Mouse (Mus musculus): Measurements from ENCODE around the gene Pon1. TPM values are rescaled to one million over a fixed set of nuclear protein-coding genes. Genes with fewer than 3 reads are reported as not detected.

Gene Pon1
- total RNA-seq, 2 experiments from 2014 or later: 4.5 to 8.8 TPM

DNA sequence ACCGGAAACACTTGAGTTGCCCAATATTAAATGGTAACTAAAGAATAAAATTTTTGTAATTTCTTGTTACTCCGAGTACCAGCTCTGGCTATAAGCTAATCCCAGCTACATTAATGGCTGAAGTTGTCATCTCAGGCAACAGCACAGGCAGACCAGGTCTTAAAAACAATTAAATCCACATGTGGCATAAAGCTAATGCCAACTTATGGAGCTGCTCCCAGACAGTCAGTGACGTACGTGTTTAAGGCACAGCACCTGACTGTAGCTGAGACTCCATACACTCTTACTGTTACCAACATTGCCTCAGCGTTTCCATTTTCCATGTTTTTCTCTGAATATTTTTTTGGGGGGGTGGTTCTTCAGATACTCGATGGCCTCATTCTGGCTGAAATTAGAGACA lies 14.6 kb downstream of the Pon1 start:
- no peak for DNase-seq (ENCODE audit: low spot score in 2 of 2)

DNA sequence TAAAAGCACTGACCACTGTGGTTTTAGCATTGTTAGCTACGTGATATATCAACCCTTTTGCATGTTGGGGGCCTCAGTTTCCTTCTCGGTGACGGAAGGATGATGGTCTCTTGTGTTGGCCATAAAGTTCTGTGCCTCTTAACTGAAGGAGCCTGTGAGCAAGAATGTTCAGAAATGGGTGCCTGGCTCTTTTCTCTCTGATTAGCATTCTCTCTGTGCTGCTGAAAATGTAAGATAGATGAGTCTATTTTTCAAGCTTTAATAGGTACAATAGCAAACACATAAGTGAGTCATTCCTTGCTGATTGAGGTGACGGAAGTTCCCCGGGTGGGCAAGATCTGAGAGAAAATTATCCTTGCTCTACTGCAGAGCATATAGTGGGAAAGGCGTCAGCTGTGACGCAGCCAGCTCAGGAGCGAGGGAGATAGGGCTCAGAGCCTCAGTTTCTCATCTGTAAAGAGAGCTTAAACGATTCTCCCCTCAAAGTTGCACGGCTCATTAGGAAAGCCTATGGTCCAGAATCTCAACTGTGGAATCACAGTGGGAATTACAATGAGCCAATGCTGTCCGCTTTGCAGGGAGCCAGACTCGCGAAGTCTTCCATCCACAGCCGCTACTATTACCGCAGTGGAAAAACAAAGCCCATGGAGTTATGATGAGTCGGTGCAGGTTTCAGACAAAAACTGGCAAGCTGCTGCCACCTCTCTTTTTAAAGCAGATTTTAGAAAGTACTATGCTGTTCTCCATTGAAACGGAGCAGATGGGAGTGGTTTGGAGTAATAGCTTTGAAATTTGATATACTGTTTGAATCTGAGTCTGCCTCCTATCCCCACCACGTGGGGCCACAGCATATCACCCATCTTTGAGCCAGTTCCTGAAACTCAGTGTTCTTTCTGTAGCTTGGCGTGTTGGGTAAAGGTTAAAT lies 15.5 kb downstream of the Pon1 start:
- DNase-seq (ENCODE audit: low spot score in 2 of 2): no peak

DNA sequence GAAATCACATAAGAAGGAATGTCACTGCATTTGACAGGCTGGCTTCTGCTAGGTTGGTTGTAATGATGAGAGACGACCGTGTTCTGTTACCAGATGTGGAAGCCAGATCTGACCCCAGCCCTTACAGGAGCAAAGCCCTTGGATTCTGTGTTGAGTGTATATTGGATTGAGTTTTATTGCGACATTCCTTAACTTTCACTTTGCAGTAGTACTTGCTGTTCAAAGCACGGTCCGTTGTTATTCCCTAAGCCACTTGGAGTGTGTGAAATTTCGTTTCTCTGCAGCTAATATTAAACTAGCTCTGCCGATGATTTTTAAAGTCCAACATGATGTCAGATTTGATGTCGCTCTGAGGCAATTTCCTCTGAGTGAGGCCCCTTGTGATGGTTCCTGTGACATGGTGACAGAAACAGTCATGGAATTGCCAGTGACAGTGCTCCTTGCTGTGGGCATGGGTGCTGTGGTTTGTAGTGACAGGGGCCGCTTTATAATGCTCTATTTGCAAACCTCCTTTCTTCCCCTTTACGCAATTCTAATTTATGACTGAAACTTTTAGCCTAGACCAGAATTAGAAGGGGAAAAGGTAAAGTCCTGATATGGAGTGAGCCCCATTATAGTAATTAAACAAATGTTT lies 19.4 kb downstream of the Pon1 start:
- no peak for DNase-seq (ENCODE audit: low spot score in 2 of 2)

DNA sequence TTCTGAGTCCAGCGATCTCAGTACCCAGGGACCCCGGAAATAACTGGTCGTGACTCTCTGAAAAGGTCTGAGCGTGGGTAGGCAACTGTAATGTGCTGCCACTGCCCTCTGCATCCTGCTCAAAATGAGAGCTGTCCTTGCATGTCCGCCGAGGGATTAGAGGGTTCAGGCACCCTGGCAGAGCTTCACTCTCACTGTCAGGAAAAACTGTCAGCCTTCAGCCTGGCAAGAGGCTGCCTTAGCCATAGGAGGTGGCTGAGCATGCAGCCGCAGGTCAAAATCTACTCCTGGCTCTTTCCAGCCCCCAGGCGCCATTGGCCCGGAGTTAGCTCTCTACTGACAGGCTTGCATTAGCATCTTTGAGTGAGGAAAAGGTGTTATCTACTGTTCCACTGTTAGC lies 21.2 kb downstream of the Pon1 start:
- no peak for DNase-seq (ENCODE audit: low spot score in 2 of 2)

DNA sequence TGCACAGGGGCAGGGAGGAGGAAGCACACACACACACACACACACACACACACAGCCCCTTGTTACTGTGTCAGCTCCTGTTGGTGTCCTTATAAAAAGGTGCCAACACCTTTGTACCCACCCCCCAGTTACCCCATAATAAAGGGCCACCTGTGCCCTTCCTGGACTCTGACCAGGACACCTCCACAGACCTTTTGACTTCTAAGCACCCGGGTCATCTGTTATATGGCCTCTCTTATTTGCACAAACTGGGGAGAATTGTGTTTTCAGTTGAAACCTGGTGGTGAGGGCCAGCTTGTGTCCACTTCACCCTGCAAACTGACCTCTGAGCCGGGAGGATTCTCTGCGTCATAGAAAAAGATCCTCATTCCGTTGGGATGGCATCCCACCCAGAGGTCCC lies 22.3 kb downstream of the Pon1 start:
- no peak for DNase-seq (ENCODE audit: low spot score in 2 of 2)

DNA sequence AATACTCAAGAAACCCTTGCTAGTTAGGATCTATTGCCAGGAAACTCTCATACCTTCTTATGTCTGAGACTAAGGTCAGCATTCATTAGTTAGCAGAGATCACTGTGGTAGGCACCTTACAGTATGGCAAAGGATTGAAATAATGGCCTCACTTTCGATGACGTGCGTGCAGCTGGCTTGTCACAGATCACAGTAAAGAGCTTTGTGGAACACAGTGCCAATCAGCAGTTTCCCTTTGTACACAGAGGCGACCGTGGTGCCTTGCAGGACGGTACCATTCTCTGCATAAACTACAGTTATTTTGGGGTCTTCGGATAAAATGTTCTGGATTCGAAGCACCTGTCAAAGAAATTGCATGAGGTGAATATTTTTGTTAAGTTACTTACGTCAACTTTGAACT lies 25.6 kb downstream of the Pon1 start:
- DNase-seq (ENCODE audit: low spot score in 2 of 2): no peak

DNA sequence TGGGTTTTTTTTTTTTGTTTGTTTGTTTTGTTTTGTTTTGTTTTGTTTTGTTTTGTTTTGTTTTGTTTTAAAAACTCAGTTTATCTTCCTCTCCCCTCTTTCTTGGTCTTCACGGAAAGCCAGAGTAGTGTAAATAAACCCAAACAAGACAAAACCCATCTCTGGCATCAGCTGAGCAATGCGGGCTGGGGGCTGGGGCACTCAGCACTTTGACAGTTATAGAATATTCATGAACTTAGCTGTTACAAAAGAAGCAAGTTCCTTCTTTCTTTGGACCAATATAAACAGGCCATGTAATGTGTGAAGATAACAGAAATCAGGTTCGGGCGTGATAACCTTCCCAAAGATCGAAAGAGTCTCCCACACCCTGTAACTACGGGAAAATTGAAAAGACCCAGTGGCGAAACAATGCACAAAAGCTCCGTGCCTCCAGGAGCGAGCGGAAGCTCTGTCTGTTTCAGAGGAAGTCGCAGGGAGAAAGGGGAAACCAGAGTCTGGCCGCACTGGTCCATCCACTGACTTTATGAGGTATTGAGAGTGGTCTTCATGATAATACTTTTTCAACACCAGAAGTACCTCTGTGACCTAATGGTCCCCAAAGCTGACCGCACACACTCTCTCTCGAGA lies 26.6 kb downstream of the Pon1 start:
- DNase-seq (ENCODE audit: low spot score in 2 of 2): no peak

DNA sequence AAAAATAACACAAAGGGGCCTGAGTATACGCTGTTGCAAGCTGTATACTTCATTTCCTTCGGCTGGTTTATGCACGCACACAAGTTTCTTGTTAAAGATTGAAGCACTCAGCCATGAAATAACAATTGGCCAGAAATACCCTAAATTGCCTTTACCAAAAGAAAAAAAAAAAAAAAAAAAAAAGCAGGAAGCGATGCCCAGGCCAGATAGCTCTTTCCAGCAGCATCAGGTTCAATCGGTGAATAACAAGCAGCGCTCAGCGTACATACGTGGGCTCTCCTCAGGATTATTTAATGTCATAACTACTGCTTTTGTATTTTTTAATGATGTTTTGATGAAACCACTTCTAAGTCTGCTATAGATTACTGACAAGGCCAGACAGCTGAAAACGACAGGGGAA lies 28.9 kb downstream of the Pon1 start:
- no peak for DNase-seq (ENCODE audit: low spot score in 2 of 2)

DNA sequence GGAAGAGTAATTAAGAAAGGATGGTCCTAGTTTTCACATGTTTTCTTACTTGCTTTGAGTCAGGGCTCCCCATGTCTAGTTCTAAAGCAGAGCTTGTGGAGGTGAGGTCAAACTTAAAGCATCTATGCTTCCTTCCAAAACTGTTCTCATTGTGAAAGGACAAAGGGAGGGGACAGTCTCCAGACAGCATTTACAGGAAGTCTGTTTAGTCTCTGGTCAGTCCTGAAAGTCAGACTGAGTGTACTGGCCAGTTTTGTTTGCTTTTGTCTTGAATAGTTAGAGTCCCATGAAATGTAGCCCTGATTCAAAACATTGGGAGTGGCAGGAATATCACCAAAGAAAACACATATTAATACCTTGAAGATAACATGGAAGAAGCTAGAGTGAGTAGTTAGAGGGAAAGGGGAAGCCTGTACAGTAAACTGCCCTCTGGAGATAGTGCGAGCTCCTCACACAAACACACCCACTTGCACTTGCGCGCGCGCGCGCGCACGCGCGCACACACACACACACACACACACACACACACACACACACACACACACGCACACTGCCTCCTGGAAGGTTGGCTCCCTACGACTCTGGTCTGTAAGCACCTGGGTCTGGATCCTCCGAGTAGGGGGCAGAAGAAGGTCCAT lies 30.1 kb downstream of the Pon1 start:
- DNase-seq (ENCODE audit: low spot score in 2 of 2): no peak

DNA sequence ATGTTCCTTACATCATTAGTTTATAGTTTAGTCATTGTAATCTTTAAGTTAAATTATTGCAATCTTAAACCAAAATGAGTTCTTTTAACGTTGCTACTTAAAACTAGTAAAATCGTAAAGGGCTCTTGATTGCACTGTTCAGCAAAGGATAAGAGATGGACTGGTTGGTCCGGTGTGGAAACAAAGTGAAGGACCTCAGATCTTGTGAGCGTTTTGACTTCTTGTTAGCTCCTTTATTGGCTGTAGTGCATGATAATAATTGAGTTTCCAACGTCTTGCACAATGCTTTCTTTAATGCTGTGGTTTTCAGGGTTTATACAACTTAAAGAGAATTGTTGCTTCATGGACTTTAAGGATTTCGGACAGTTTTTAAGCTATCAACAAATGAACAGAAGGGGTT lies 31.7 kb downstream of the Pon1 start:
- no peak for DNase-seq (ENCODE audit: low spot score in 2 of 2)

DNA sequence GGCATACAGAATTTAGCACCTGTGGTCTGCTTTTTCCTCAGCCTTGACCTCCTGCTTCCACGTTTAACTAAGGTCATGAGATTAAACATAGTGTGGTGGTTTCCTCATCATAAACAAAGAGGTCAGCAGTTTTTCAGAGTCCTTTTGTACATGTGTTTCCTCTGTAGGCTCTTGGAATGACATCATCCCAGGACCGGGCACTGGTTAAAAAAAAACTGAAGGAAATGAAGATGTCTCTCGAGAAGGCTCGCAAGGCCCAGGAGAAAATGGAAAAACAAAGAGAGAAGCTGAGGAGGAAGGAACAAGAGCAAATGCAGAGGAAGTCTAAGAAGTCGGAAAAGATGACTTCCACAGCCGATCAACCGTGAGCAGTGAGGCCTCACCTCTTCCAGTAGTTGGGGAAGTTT lies 34.4 kb downstream of the Pon1 start:
- DNase-seq (ENCODE audit: low spot score in 2 of 2): no peak

DNA sequence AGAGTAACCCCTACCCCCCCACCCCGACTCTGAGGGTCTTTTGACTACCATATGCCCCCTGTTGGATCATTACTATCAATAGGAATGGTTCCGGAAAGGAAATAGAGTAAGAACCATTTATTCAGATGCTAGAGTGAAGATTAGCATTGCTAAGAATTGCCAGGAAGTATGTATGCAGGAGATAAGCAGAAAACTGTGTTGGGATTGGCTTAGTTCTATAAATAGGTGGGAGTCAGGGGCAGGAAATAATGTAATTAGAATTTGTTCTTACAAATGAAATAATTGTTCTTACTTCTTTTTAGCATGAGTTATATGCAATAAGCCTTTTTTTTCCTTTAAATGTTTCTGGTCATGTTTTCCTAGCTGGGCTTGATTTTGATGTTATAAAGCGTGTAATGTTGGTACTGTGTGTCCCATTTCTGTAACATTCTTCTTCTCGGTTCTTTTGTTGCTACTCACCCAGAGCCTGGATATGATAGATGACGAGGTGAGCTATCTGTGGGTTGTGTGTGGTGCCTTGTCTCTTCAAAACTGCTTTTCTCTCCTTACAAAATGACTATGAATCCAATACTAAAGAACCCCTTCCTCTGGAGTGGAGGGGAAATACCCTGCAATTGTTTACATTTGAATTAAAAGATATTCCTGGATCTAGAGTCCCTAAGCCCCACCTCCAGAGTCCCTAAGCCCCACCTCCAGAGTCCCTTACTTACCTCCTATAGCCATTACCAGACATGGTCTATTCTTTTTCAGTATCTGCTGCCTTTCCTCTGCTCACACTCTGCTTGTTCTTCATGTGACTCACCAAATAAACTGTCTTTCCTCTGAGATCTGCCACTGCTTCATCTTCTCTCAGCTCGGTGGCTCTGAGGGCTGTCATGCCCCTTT lies 37.0 kb downstream of the Pon1 start:
- DNase-seq (ENCODE audit: low spot score in 2 of 2): no peak

DNA sequence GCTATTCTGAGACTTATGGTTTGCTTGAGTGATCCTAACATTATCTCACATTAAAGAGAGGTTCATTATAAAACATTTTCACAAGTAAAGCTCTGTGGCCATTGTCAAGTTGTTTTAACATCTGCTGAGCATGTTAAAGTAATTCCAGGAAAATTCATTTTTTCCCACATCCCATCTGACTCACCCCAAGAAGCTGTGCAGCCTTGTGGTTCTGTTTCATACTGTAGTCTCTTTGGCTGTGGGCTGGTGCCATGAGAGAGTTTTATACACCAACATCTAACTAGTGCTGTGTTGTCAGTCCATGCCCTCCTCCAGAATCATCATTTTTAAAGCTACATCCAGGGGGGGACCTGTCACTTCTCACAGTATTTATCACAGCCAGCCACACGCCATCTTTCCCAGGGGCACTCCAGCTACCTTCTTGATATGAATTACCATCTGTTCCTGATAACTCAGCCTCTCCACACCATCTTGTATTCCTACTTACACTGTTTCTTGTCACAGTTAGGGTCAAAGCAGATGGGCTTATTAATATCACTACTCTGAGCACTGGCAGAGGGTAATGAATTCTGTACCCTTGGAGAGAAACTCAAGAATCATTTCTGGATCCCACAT lies 38.3 kb downstream of the Pon1 start:
- DNase-seq (ENCODE audit: low spot score in 2 of 2): no peak

DNA sequence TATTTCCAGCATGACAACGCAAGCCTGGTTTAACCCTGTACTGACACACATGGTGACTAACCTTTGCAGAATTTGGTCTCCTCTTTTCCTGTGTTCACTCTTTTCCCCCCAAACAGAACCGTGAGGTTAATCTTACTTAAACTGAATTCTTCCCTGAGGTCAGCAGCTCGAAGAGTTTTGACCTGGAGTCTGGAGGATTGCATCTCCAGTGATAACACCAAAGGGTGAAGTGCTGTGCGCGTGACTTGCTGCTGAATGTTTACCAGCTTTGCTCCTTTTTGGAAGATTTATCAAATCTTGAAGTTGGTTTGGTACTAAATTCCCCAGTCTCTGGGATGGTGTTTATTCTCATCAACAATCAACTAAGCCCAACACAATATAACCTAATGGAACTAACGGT lies 39.0 kb downstream of the Pon1 start:
- DNase-seq (ENCODE audit: low spot score in 2 of 2): no peak

DNA sequence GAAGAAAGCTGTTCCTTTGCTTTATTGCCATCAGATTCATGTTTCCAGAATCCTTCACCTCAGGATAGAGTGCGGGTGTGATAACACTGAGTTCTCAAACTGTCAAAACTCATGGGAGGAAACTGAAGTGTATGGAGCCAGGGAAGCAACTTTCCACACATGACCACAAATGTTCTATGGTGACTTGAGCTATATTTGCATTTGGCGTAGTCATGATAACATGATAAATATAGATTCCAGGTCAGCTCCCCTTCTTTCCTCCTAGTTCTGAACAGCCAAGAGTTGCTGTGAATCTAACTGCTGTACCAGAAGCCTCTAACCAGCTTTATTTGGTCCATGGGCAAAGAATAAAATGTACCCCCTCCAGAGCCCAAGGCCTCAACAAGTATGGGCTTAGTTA lies 41.6 kb downstream of the Pon1 start:
- DNase-seq (ENCODE audit: low spot score in 2 of 2): no peak

DNA sequence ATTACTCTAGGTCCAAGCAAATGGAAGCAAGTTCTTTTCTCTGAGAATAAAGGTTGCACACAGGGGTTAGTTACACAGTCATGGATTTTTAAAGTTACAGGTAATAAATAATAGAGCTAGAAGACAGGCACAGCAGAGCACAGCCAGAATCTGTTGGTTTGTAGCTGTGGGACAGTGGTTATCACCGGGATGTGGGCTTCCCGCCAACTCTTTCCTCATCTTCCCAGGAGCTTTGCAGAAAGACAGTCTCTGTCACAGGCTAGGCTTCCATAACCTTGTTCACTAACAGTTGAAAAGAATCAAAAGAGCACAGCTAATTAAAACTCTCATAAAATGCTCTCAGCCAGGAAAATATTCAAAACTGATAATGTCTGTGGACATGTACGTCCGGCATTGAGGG lies 42.6 kb downstream of the Pon1 start:
- no peak for DNase-seq (ENCODE audit: low spot score in 2 of 2)

DNA sequence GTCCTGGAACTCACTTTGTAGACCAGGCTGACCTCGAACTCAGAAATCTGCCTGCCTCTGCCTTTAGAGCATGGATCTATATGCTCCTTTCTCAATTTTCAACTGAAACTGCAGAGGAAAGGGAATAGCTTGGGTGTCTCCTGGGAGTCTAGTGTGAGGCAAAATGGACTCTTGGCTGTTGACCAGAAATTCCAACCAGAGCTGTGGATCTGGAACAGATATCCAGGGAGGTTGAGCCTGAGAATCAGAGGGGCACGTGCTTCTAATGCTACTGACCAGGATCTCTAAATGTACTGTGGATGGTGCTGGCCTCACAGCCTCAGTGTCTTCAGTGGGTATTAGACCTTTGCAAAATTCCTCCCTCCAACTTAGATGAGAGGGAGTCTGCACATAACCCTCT lies 43.8 kb downstream of the Pon1 start:
- no peak for DNase-seq (ENCODE audit: low spot score in 2 of 2)

DNA sequence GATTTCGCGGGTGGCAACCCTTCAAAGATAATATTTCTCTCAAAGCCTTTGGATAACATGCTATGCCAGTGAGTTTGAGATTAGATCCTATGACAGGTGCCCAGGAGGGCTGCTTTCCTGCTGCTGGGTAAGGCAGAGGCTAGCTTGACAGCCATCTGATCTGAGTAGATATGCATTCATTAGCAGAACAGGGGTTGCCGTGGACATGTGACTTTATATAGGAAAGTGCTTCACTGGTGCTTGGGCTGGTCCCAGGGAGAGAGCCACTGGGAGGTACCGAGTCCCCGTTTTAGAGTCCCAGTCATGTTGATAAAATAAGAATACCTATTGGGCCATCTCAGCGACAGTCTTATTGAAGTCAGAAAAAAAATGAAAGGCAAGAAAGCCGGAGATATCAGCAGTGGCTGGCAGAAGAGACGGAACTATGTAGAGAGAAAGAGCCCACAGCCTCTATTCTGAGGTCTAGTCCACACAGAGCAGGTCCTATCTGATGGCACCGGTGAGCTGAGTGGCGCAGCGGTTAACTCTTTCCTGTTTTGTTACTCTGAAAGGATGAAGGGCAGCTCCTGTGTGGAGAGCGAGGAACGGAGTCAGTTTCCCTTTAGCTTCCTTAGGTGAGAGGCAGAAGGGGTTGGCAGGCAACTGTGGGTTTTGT lies 46.1 kb downstream of the Pon1 start:
- DNase-seq (ENCODE audit: low spot score in 2 of 2): no peak

DNA sequence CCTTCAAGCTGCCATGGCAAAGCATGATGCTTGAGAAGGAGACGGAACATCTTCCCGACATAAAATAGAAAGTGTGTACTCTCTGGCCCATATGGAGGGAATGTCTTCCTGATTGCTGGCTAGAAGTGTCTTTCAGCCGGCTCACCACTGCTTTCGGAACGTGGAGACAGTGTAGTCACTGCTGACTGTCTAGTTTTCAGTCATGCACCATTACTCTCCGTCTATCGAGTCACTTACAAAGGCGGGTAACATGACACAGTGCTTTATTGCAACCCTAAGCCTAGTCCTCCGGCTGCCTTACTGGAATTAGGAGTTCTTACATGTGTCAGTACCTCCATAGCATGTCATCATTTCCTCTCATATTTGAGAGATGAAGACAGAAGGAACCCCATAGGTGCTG lies 54.1 kb downstream of the Pon1 start:
- DNase-seq (ENCODE audit: low spot score in 2 of 2): no peak
